Mouse (Mus musculus): ENCODE results near the gene Ercc6l2.
"Not testable (repeated sequence)": the region's sequence is repeated elsewhere in the genome, so short reads cannot be mapped to it uniquely, and the experiment has no call there.

Gene Ercc6l2

GRCm38 (mm10) chr13:63885532-63885949 lies 70.5 kb downstream of the Ercc6l2 start:
- DNase-seq = peak; percentile 21

- no peak for DNase-seq
These were observed 71.5 kb downstream of the Ercc6l2 start for GRCm38 (mm10) chr13:63886429-63887052.

GRCm38 (mm10) chr13:63900679-63901302 lies 85.8 kb downstream of the Ercc6l2 start:
- peak; percentile 44 for DNase-seq

GRCm38 (mm10) chr13:63901303-63901713 lies 86.3 kb downstream of the Ercc6l2 start:
- DNase-seq = peak; percentile 91

- peak; percentile 68 for DNase-seq
These were observed 86.9 kb downstream of the Ercc6l2 start for GRCm38 (mm10) chr13:63901714-63902597.

- peak; percentile 65 for DNase-seq
These were observed 91.5 kb downstream of the Ercc6l2 start for GRCm38 (mm10) chr13:63906516-63906915.

- DNase-seq = no peak
These were observed 92.4 kb downstream of the Ercc6l2 start for GRCm38 (mm10) chr13:63907437-63907836.

GRCm38 (mm10) chr13:63910141-63910804 lies 95.2 kb downstream of the Ercc6l2 start:
- DNase-seq = peak; percentile 37

GRCm38 (mm10) chr13:63911617-63912016 lies 96.6 kb downstream of the Ercc6l2 start:
- DNase-seq = no peak

- DNase-seq = no peak
These were observed 98.1 kb downstream of the Ercc6l2 start for GRCm38 (mm10) chr13:63913136-63913535.

GRCm38 (mm10) chr13:63915176-63915575 lies 100.1 kb downstream of the Ercc6l2 start:
- DNase-seq = peak; percentile 47

- DNase-seq = no peak
These were observed 100.6 kb downstream of the Ercc6l2 start for GRCm38 (mm10) chr13:63915684-63916083.

GRCm38 (mm10) chr13:63916568-63916967 lies 101.5 kb downstream of the Ercc6l2 start:
- no peak for DNase-seq

GRCm38 (mm10) chr13:63917198-63917767 lies 102.2 kb downstream of the Ercc6l2 start:
- peak; percentile 85 for DNase-seq

- peak; percentile 64 for DNase-seq
These were observed 103.0 kb downstream of the Ercc6l2 start for GRCm38 (mm10) chr13:63917776-63918621.

GRCm38 (mm10) chr13:63918733-63919422 lies 103.8 kb downstream of the Ercc6l2 start:
- DNase-seq = peak; percentile 49

GRCm38 (mm10) chr13:63924036-63924435 lies 109.0 kb downstream of the Ercc6l2 start:
- not testable (repeated sequence) for DNase-seq

GRCm38 (mm10) chr13:63927326-63927725 lies 112.3 kb downstream of the Ercc6l2 start:
- DNase-seq = peak; percentile 57

- peak; percentile 58 for DNase-seq
These were observed 114.3 kb downstream of the Ercc6l2 start for GRCm38 (mm10) chr13:63929351-63929750.

- DNase-seq = peak; percentile 31
These were observed 115.0 kb downstream of the Ercc6l2 start for GRCm38 (mm10) chr13:63929917-63930515.
